Mouse (Mus musculus): Measurements from ENCODE around the gene Gm10778. TPM values are rescaled to one million over a fixed set of nuclear protein-coding genes. Genes with fewer than 3 reads are reported as not detected.
A peak's percentile ranks its signal among the peaks of the same experiment; 100 is the strongest.
"Not testable (repeated sequence)": the region's sequence is repeated elsewhere in the genome, so short reads cannot be mapped to it uniquely, and the experiment has no call there.

Gm10778 gene
- polyA plus RNA-seq, 1 experiment from 2014 or later: 5.3 TPM

DNA sequence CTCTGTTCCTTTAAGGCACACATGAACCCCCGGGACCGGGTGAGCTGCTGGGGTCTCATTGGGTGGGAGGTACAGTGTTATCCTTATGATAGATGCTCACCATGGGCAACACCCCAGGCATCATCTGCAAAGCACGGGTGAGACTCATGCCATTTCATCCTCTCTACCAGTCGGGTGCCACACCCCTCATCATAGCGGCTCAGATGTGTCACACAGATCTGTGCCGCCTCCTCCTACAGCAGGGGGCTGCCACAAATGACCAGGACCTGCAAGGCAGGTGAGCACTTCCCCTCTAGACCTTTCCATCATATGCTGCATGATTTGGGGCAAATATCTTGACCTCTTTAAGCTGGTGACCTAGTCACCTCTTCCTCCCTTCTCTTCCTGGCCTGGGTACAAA, 10.8 kb upstream of the Gm10778 start:
- DNase-seq (ENCODE audit: low spot score): no peak

DNA sequence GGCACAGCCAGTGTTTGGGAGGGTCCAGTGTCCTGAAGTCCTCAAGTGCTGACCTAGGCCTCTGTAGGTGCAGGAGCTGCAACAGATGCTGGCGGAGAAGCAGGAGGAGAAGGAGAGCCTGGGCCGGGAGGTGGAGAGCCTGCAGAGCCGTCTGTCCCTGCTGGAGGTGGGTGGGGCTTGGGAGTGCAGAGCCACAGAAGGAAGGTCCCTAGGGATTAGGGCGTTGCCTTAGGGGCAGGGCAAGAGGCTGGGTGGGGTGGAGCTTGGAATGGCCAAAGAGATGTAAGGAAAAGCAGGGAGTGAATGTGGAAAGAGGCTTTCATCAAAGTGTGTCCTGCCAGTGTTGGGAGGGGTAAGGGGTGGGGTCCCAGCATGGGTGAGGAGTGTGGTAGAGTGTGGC, 8.0 kb upstream of the Gm10778 start:
- H3K27ac ChIP-seq (replicated peaks); DNase-seq (ENCODE audit: low spot score); H3K9me3 ChIP-seq; H3K4me3 ChIP-seq; H3K36me3 ChIP-seq (replicated peaks); H3K27me3 ChIP-seq (replicated peaks; ENCODE audit: low read depth, poor library complexity, severe bottlenecking): not testable (repeated sequence)
- 48% methylated on average over 4 of the region's 4 CpGs for WGBS
- peaks cover 32% of the 10 kb centered on the region for H3K4me1 ChIP-seq

More for the DNA sequence above, 10.8 kb upstream of the Gm10778 start:
- Histone ChIP-seq H3K4me3 (no peak overlapping the region), H3K27ac (replicated peaks) (no peak overlapping the region), H3K4me1 (peaks cover 33% of the 10 kb centered on the region), H3K27me3 (replicated peaks; ENCODE audit: low read depth, poor library complexity, severe bottlenecking) (peaks cover 14% of the 10 kb centered on the region), H3K9me3 (no peaks in the 10 kb centered on the region), H3K36me3 (replicated peaks) (no peaks in the 10 kb centered on the region)
- WGBS: 74% methylated on average over 6 of the region's 6 CpGs

DNA sequence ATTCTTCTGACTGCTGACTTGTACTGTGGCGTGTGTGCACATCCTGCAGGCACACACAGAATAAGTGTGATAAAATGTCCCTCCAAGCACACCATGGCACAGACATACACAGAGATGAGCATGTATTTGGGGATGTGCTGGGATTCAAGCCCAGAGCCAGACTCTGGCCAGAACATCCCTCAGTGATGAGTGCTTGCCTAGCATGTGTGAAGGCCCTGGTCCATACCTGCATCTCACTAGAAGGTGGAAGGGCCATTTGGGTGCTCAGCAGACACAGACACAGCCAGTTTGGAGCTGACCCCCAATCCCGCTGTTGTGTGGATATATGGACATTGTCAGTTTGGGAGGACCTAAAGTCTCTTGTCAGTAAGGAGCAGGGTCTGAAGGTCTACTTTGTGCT, 7.3 kb upstream of the Gm10778 start:
- H3K9me3 ChIP-seq: no peaks in the 10 kb centered on the region
- H3K27ac ChIP-seq (replicated peaks): no peak overlapping the region
- peaks cover 27% of the 10 kb centered on the region for H3K4me1 ChIP-seq
- WGBS: 92% methylated on average over 2 of the region's 2 CpGs
- H3K36me3 ChIP-seq (replicated peaks): no peaks in the 10 kb centered on the region
- DNase-seq (ENCODE audit: low spot score): peak; percentile 5
- H3K4me3 ChIP-seq: 0 out of 2 replicates have a peak overlapping the region, but pooled peaks have one; percentile 11
- peaks cover 10% of the 10 kb centered on the region; the same call in 1 of the 2 replicates for H3K27me3 ChIP-seq (replicated peaks; ENCODE audit: low read depth, poor library complexity, severe bottlenecking)

DNA sequence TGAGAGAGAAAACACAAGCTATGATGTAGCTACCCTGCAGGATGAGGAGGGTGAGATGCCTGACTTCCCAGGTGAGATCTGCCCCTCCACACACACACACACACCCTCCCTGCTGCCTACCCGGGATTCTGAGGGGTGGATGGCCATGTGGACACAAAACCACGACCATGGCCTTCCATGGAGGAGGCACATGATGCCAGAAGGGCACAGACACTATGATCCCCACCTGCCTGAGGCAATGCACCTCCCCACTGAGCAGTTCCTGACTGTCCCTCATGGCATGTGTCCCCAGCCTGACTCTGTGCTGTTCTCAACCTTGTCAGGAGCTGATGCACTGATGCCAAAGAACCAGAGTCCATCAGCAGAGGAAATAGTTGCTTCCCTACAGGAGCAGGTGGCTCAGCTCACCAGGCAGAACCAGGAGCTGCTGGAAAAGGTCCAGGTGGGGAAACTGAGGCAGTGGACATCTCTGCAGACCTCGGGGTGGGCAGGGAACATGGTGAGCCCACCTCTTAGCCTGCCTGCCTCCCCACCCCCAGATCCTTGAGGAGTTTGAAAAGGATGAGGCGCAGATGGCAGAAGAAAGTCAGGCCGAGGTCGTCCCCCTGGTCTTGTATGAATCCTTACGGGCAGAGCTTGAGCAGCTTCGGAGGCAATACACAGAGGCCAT, 6.7 kb upstream of the Gm10778 start:
- WGBS: 79% methylated on average over 8 of the region's 8 CpGs
- Histone ChIP-seq H3K4me1 (peaks cover 27% of the 10 kb centered on the region), H3K9me3 (no peaks in the 10 kb centered on the region), H3K27me3 (replicated peaks; ENCODE audit: low read depth, poor library complexity, severe bottlenecking) (peaks cover 11% of the 10 kb centered on the region; the same call in 1 of the 2 replicates), H3K4me3 (peak overlapping the region; percentile 85), H3K27ac (replicated peaks) (peak overlapping the region; percentile 96; the same call in 1 of the 2 replicates), H3K36me3 (replicated peaks) (no peaks in the 10 kb centered on the region)
- peak; percentile 6 for DNase-seq (ENCODE audit: low spot score)

DNA sequence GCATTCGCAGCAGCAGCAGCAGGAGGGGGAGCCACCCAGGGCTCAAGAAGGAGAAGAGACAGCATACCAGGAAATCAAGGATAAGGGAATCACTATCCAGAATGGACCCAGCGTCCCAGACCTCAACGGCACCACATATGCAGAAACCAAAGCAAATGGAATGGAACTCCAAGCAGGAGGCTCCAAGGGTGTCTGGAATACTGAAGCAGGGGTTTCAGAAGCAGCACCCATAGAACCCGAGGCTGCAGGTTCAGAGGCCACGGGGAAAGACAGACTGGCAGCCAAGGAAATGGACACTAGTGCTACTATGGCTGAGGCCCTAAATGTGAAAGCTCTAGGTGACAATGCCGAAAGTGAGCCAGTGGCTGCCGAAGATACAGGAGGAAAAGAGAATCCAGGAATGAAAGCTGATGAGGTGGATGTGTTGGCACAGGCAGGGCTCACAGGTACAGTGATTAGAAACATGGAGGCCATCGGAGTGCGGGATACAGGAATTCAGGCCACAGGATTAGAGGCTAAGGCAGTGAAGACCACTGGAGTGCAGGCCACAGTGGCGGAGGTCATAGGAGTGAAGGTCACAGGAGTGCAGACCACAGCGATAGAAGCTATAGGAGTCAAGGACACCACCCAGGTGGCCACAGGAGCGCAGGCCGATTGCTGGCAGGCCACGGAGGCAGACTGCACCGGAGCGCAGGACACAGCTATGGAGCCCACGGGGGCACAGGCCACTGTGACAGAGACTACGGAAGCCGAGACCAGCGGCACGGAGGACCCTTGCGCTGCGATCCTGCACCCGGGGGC, 6.0 kb upstream of the Gm10778 start:
- 24% methylated on average over 24 of the region's 24 CpGs for WGBS
- no peak for DNase-seq (ENCODE audit: low spot score)
- peak overlapping the region; percentile 96 for H3K27ac ChIP-seq (replicated peaks)
- H3K4me3 ChIP-seq: peak overlapping the region; percentile 85
- H3K9me3 ChIP-seq: no peaks in the 10 kb centered on the region
- H3K27me3 ChIP-seq (replicated peaks; ENCODE audit: low read depth, poor library complexity, severe bottlenecking): peaks cover 11% of the 10 kb centered on the region; the same call in 1 of the 2 replicates
- peaks cover 27% of the 10 kb centered on the region for H3K4me1 ChIP-seq
- no peaks in the 10 kb centered on the region for H3K36me3 ChIP-seq (replicated peaks)

DNA sequence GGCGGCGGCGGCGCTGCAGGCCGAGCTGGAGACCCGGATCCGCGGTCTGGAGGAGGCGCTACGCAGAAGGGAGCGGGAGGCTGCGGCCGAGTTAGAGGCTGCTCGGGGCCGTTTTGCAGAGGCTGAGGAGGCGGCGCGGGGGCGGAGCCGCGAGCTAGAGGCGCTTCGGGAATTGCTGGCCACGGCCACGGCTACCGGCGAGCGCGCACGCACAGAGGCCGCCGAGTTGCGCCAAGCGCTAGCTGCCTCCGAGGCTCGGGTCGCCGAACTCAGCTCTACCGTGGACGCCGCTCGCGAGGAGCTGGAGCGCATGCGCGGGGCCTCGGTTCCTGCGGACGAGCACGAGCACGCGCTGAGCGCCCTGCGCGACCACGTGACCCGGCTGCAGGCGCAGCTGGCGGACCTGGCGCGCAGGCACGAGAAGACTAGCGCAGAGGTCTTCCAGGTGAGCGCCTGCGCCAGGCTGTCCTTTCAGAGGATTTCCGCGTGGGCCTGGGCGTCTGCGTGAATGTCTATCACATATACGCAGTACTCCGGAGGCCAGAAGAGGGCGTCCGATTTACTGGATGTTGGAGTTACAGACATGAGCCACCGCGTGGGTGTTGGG, 5.3 kb upstream of the Gm10778 start:
- peak overlapping the region; percentile 85 for H3K4me3 ChIP-seq
- no peaks in the 10 kb centered on the region for H3K36me3 ChIP-seq (replicated peaks)
- H3K27ac ChIP-seq (replicated peaks): peak overlapping the region; percentile 96
- H3K4me1 ChIP-seq: peaks cover 27% of the 10 kb centered on the region
- peaks cover 5% of the 10 kb centered on the region; the same call in 1 of the 2 replicates for H3K27me3 ChIP-seq (replicated peaks; ENCODE audit: low read depth, poor library complexity, severe bottlenecking)
- under 1% methylated on average over 75 of the region's 75 CpGs for WGBS
- H3K9me3 ChIP-seq: no peaks in the 10 kb centered on the region
- peak; percentile 96 for DNase-seq (ENCODE audit: low spot score)

DNA sequence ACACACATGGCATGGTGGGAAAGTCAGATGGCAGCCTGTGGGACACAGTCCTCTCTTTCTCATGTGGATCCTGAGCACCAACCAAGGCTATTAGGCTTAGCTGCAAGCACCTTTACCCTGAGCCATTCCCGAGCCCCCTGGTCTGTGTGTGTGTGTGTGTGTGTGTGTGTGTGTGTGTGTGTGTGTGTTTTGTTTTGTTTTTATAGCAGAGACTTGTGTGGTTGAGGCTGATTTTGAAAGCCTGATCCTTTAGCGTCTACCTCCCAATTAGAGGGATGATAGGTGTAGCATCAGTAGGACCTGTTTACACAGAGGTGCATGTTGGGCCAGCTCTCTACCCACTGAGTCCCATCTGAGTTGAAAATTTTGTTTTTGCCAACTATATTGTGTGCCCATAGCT, 4.7 kb upstream of the Gm10778 start:
- peak overlapping the region; percentile 85 for H3K4me3 ChIP-seq
- H3K27ac ChIP-seq (replicated peaks): peak overlapping the region; percentile 96
- H3K4me1 ChIP-seq: peaks cover 27% of the 10 kb centered on the region
- 59% methylated on average over 2 of the region's 2 CpGs for WGBS
- no peaks in the 10 kb centered on the region for H3K9me3 ChIP-seq
- H3K27me3 ChIP-seq (replicated peaks; ENCODE audit: low read depth, poor library complexity, severe bottlenecking): peaks cover 5% of the 10 kb centered on the region; the same call in 1 of the 2 replicates
- no peaks in the 10 kb centered on the region for H3K36me3 ChIP-seq (replicated peaks)
- DNase-seq (ENCODE audit: low spot score): no peak

DNA sequence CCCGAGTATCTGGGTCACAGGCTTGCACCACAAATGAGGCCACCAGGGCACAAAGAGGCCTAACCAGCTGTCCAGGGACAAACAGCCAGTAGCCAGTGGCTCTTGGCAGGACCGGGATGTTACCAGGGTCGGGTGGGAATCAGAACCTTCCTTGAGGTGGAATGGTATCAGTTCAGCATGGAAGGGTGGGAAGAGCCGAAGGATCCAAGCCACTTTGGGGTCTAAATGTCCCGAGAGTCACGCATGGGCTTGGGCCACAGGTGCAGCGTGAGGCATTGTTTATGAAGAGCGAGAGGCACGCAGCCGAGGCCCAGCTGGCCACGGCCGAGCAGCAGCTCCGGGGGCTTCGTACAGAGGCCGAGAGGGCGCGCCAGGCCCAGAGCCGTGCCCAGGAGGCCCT, 4.1 kb upstream of the Gm10778 start:
- H3K4me3 ChIP-seq: peak overlapping the region; percentile 85; the same call in 1 of the 2 replicates
- no peaks in the 10 kb centered on the region for H3K9me3 ChIP-seq
- H3K36me3 ChIP-seq (replicated peaks): no peaks in the 10 kb centered on the region
- DNase-seq (ENCODE audit: low spot score): peak; percentile 12
- peak overlapping the region; percentile 96; the same call in 1 of the 2 replicates for H3K27ac ChIP-seq (replicated peaks)
- 94% methylated on average over 18 of the region's 18 CpGs for WGBS
- peaks cover 30% of the 10 kb centered on the region for H3K4me1 ChIP-seq
- H3K27me3 ChIP-seq (replicated peaks; ENCODE audit: low read depth, poor library complexity, severe bottlenecking): peaks cover 5% of the 10 kb centered on the region; the same call in 1 of the 2 replicates

DNA sequence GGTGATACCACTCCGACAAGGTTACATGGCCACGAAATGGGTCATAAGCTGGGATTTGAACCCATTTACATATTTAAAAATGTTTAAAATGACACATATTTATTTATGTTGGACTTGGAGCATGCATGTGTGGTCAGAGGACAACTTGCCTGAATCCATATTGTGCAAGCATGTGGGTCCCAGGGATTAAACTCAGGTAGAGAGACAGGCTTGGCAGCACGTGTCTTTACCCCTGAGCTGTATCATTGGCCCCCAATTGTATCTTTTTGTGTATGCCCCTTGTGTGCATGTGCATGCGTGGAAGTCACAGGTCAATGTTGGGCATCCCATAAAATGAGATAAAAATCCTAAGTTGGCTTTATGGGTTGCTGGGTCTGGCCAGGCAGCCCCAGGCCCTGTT, 3.5 kb upstream of the Gm10778 start:
- WGBS: 89% methylated on average over 4 of the region's 4 CpGs
- no peak for DNase-seq (ENCODE audit: low spot score)

DNA sequence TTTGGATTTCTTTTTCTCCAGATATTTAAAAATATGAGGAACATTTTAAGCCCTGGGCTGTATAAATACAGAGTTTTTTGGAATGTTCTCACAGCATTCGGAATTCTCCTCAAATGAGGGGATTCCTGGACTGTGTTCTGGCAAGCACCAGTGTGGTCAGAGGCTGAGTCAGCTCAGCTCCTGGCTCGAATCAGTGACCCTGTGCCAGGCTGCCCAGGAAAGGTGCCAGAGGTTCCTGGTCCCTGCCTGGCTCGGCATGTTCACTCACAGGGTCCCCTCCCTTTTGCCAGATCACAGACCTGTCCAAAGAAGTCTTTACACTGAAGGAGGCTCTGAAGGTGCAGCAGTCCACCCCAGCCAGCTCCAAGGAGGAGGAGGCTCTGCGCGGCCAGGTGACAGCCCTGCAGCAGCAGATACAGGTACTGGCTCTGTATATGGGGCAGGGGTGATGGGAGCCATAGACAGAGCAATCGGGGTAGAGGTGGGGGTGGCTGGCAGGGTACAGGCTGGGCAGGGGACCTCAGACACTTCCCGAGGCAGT, 2.8 kb upstream of the Gm10778 start:
- Histone ChIP-seq H3K27ac (replicated peaks) (no peak overlapping the region), H3K27me3 (replicated peaks; ENCODE audit: low read depth, poor library complexity, severe bottlenecking) (peaks cover 5% of the 10 kb centered on the region; the same call in 1 of the 2 replicates), H3K9me3 (0 out of 2 replicates have a peak, but pooled peaks cover 3% of the 10 kb centered on the region), H3K36me3 (replicated peaks) (peaks cover 10% of the 10 kb centered on the region), H3K4me3 (no peak overlapping the region), H3K4me1 (peaks cover 30% of the 10 kb centered on the region)
- 82% methylated on average over 7 of the region's 7 CpGs for WGBS
- no peak for DNase-seq (ENCODE audit: low spot score)

More for the DNA sequence above, 3.5 kb upstream of the Gm10778 start:
- peaks cover 3% of the 10 kb centered on the region for H3K36me3 ChIP-seq (replicated peaks)
- no peak overlapping the region for H3K4me3 ChIP-seq
- H3K27ac ChIP-seq (replicated peaks): no peak overlapping the region
- H3K9me3 ChIP-seq: 0 out of 2 replicates have a peak, but pooled peaks cover 3% of the 10 kb centered on the region
- H3K27me3 ChIP-seq (replicated peaks; ENCODE audit: low read depth, poor library complexity, severe bottlenecking): peaks cover 5% of the 10 kb centered on the region; the same call in 1 of the 2 replicates
- peaks cover 30% of the 10 kb centered on the region for H3K4me1 ChIP-seq

DNA sequence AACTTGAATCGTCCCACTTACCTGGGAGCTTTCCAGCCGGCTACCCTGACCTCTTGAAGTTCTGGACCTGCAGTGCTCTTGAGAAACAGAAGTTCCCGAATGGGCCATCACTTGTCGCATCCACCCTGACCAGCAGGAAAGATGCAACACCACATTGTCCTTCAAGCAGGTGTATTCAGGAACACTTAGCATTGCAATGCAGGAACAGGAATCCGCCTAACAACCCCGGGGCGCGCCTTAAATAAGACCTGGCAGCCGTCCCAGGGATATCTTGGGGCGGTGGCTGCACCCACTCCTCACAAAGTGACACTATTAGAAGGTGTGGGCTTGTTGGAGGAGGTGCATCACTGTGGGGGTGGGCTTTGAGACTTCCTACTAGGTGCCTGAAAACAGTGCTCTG, 6.3 kb downstream of the Gm10778 start:
- H3K27ac ChIP-seq (replicated peaks): no peak overlapping the region
- H3K4me3 ChIP-seq: no peak overlapping the region
- H3K36me3 ChIP-seq (replicated peaks): peaks cover 87% of the 10 kb centered on the region
- no peaks in the 10 kb centered on the region for H3K4me1 ChIP-seq
- WGBS: 97% methylated on average over 10 of the region's 10 CpGs
- no peaks in the 10 kb centered on the region for H3K27me3 ChIP-seq (replicated peaks; ENCODE audit: low read depth, poor library complexity, severe bottlenecking)
- H3K9me3 ChIP-seq: peaks cover 63% of the 10 kb centered on the region
- no peak for DNase-seq (ENCODE audit: low spot score)

DNA sequence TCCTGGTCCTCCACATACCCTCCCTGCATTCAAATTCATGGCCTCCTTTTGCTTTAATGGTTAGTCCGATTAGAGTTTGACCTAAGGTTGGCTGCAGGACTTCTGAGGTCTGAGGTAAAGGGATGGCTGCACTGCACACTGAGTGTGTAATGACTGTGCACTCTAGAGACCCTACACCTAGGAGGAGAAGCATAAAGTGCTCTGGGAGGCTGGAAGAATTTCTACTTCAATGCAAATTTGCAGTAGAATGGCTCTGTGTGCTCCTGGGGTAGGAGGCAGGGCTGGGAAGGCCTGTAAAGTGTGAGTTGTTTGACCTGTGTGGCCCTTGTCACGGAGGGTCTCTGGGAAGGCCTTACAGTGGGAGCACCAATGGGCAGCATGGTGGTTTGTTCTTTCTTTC, 7.3 kb downstream of the Gm10778 start:
- H3K27ac ChIP-seq (replicated peaks): no peak overlapping the region
- DNase-seq (ENCODE audit: low spot score): no peak
- peaks cover 81% of the 10 kb centered on the region for H3K36me3 ChIP-seq (replicated peaks)
- H3K4me1 ChIP-seq: no peaks in the 10 kb centered on the region
- 93% methylated on average over 2 of the region's 2 CpGs for WGBS
- no peaks in the 10 kb centered on the region for H3K27me3 ChIP-seq (replicated peaks; ENCODE audit: low read depth, poor library complexity, severe bottlenecking)
- H3K9me3 ChIP-seq: peaks cover 65% of the 10 kb centered on the region
- H3K4me3 ChIP-seq: no peak overlapping the region

Measured in embryonic facial prominence, embryonic 10.5 days (tissue).